Mouse (Mus musculus): ENCODE results near the gene Mpg. TPM values are rescaled to one million over a fixed set of nuclear protein-coding genes. Genes with fewer than 3 reads are reported as not detected.

Gene Mpg
- polyA plus RNA-seq, 2 experiments = 27.1 to 40.1 TPM

- H3K27me3 ChIP-seq (ENCODE audit: control insufficient read depth, insufficient read depth, low read length) = no peaks in the 10 kb centered on the region
- H3K36me3 ChIP-seq (ENCODE audit: control insufficient read depth, insufficient read depth, low read length) = peaks cover 61% of the 10 kb centered on the region
- H3K27ac ChIP-seq (replicated peaks; ENCODE audit: low read depth, low read length) = no peak overlapping the region
- H3K4me3 ChIP-seq (replicated peaks; ENCODE audit: low read length) = no peak overlapping the region
- no peak overlapping the region for H3K4me2 ChIP-seq (replicated peaks; ENCODE audit: low read depth, low read length, severe bottlenecking)
- no peaks in the 10 kb centered on the region for H3K4me1 ChIP-seq (ENCODE audit: control insufficient read depth, insufficient read depth, low read length)
- 81% methylated on average over 8 of the region's 8 CpGs for WGBS
- DNase-seq (ENCODE audit: low spot score) (no peak), ATAC-seq (ENCODE audit: low FRiP score, low read depth) (no peak)
- no peaks in the 10 kb centered on the region for H3K9me3 ChIP-seq (ENCODE audit: control insufficient read depth, low read length)
- no peak overlapping the region for H3K9ac ChIP-seq (ENCODE audit: low read depth, low read length, severe bottlenecking)
- TF ChIP-seq POLR2A (IDR thresholded peaks at IDR 0.05; ENCODE audit: borderline replicate concordance, extremely low read depth, insufficient read depth, insufficient read length) = no peak
These were observed 24.8 kb downstream of the Mpg start for GRCm38 (mm10) chr11:32250880-32251763.

- Histone ChIP-seq H3K4me3 (replicated peaks; ENCODE audit: low read length) (no peak overlapping the region), H3K9ac (ENCODE audit: low read depth, low read length, severe bottlenecking) (no peak overlapping the region), H3K36me3 (ENCODE audit: control insufficient read depth, insufficient read depth, low read length) (peaks cover 44% of the 10 kb centered on the region), H3K9me3 (ENCODE audit: control insufficient read depth, low read length) (no peaks in the 10 kb centered on the region), H3K4me1 (ENCODE audit: control insufficient read depth, insufficient read depth, low read length) (no peaks in the 10 kb centered on the region), H3K27me3 (ENCODE audit: control insufficient read depth, insufficient read depth, low read length) (no peaks in the 10 kb centered on the region), H3K27ac (replicated peaks; ENCODE audit: low read depth, low read length) (no peak overlapping the region), H3K4me2 (replicated peaks; ENCODE audit: low read depth, low read length, severe bottlenecking) (no peak overlapping the region)
- ATAC-seq (ENCODE audit: low FRiP score, low read depth) (no peak), DNase-seq (ENCODE audit: low spot score) (no peak)
- TF ChIP-seq POLR2A (IDR thresholded peaks at IDR 0.05; ENCODE audit: borderline replicate concordance, extremely low read depth, insufficient read depth, insufficient read length) = no peak
- 100% methylated on average over 1 of the region's 1 CpGs for WGBS
These were observed 26.8 kb downstream of the Mpg start for GRCm38 (mm10) chr11:32253121-32253520.

DNA sequence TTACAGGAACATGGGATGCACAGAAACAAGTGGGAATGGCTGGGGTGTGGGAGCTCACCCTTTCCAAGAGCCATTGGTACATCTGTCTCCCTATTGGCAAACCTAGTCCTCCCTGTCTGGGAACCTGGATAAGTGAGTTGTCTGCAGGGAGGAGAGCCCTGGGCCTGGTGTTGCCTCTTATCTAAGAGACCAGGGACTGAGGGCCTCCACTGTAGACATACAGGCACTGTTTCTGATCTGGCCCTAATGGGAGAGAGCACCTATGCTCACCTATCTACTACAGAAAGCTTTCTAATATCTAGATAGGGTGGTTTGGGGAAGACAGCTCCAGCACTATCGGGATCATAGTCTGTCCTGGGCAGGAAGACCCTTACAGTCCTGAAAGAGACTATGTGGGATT is 29.8 kb downstream of the Mpg start:
- H3K9ac ChIP-seq (ENCODE audit: low read depth, low read length, severe bottlenecking) = no peak overlapping the region
- no peaks in the 10 kb centered on the region for H3K4me1 ChIP-seq (ENCODE audit: control insufficient read depth, insufficient read depth, low read length)
- ATAC-seq (ENCODE audit: low FRiP score, low read depth) = no peak
- H3K4me2 ChIP-seq (replicated peaks; ENCODE audit: low read depth, low read length, severe bottlenecking) = no peak overlapping the region
- TF ChIP-seq POLR2A (IDR thresholded peaks at IDR 0.05; ENCODE audit: borderline replicate concordance, extremely low read depth, insufficient read depth, insufficient read length) = no peak
- 100% methylated on average over 1 of the region's 1 CpGs for WGBS
- no peaks in the 10 kb centered on the region for H3K27me3 ChIP-seq (ENCODE audit: control insufficient read depth, insufficient read depth, low read length)
- no peak overlapping the region for H3K27ac ChIP-seq (replicated peaks; ENCODE audit: low read depth, low read length)
- H3K36me3 ChIP-seq (ENCODE audit: control insufficient read depth, insufficient read depth, low read length) = peaks cover 33% of the 10 kb centered on the region
- H3K4me3 ChIP-seq (replicated peaks; ENCODE audit: low read length) = no peak overlapping the region
- no peaks in the 10 kb centered on the region for H3K9me3 ChIP-seq (ENCODE audit: control insufficient read depth, low read length)
- no peak for DNase-seq (ENCODE audit: low spot score)

- Histone ChIP-seq H3K27me3 (ENCODE audit: control insufficient read depth, insufficient read depth, low read length) (no peaks in the 10 kb centered on the region), H3K4me3 (replicated peaks; ENCODE audit: low read length) (no peak overlapping the region), H3K4me2 (replicated peaks; ENCODE audit: low read depth, low read length, severe bottlenecking) (no peak overlapping the region), H3K9me3 (ENCODE audit: control insufficient read depth, low read length) (no peaks in the 10 kb centered on the region), H3K36me3 (ENCODE audit: control insufficient read depth, insufficient read depth, low read length) (peaks cover 35% of the 10 kb centered on the region), H3K27ac (replicated peaks; ENCODE audit: low read depth, low read length) (no peak overlapping the region), H3K4me1 (ENCODE audit: control insufficient read depth, insufficient read depth, low read length) (no peaks in the 10 kb centered on the region), H3K9ac (ENCODE audit: low read depth, low read length, severe bottlenecking) (no peak overlapping the region)
- no peak for DNase-seq (ENCODE audit: low spot score)
- no peak for ATAC-seq (ENCODE audit: low FRiP score, low read depth)
- no peak for TF ChIP-seq POLR2A (IDR thresholded peaks at IDR 0.05; ENCODE audit: borderline replicate concordance, extremely low read depth, insufficient read depth, insufficient read length)
- 88% methylated on average over 3 of the region's 3 CpGs for WGBS
These were observed 30.3 kb downstream of the Mpg start for GRCm38 (mm10) chr11:32256566-32256965.

GRCm38 (mm10) chr11:32262674-32263415 is 36.5 kb downstream of the Mpg start:
- no peak for DNase-seq (ENCODE audit: low spot score)
- no peak overlapping the region for H3K27ac ChIP-seq (replicated peaks; ENCODE audit: low read depth, low read length)
- H3K4me1 ChIP-seq (ENCODE audit: control insufficient read depth, insufficient read depth, low read length) = 0 out of 2 replicates have a peak, but pooled peaks cover under 1% of the 10 kb centered on the region
- no peak overlapping the region for H3K4me2 ChIP-seq (replicated peaks; ENCODE audit: low read depth, low read length, severe bottlenecking)
- 74% methylated on average over 10 of the region's 10 CpGs for WGBS
- no peak overlapping the region for H3K4me3 ChIP-seq (replicated peaks; ENCODE audit: low read length)
- no peak for ATAC-seq (ENCODE audit: low FRiP score, low read depth)
- no peak overlapping the region for H3K9ac ChIP-seq (ENCODE audit: low read depth, low read length, severe bottlenecking)
- H3K9me3 ChIP-seq (ENCODE audit: control insufficient read depth, low read length) = no peaks in the 10 kb centered on the region
- no peak for TF ChIP-seq POLR2A (IDR thresholded peaks at IDR 0.05; ENCODE audit: borderline replicate concordance, extremely low read depth, insufficient read depth, insufficient read length)
- peaks cover 24% of the 10 kb centered on the region for H3K36me3 ChIP-seq (ENCODE audit: control insufficient read depth, insufficient read depth, low read length)
- no peaks in the 10 kb centered on the region for H3K27me3 ChIP-seq (ENCODE audit: control insufficient read depth, insufficient read depth, low read length)
